Mouse (Mus musculus) hindbrain, embryonic 16.5 days (tissue): ENCODE results near the gene Umodl1. TPM values are rescaled to one million over a fixed set of nuclear protein-coding genes. Genes with fewer than 3 reads are reported as not detected.

Experiments used
- ATAC-seq: fragments of 200-750 bp; cut with Nextera tagmentation; 2 replicates; pipeline ENCODE4 v1.8.0; 2017; ENCODE audit warnings: moderate TSS enrichment, moderate library complexity
- H3K27ac ChIP-seq: fragments of 300-500 bp; sonication (generic); 2 replicates; pipeline ENCODE4 v1.5.1; 2014; ENCODE audit warnings: low read depth, mild to moderate bottlenecking, control low read depth, low read length, moderate library complexity
- H3K27me3 ChIP-seq: fragments of 300-500 bp; sonication (generic); replicated peaks from 2 replicates; pipeline ENCODE4 v1.6.1; 2014; ENCODE audit warnings: low read length; ENCODE audit not compliant: control insufficient read depth, insufficient read depth
- H3K36me3 ChIP-seq: fragments of 300-500 bp; sonication (generic); 2 replicates; pipeline ENCODE4 v1.6.1; 2014; ENCODE audit warnings: mild to moderate bottlenecking, low read length, moderate library complexity, mixed read lengths; ENCODE audit not compliant: control insufficient read depth, insufficient read depth
- H3K4me1 ChIP-seq: fragments of 300-500 bp; sonication (generic); 2 replicates; pipeline ENCODE4 v1.6.1; 2014; ENCODE audit warnings: low read depth, low read length; ENCODE audit not compliant: control insufficient read depth, insufficient read depth
- H3K4me2 ChIP-seq: fragments of 300-500 bp; sonication (generic); 2 replicates; pipeline ENCODE4 v1.6.1; 2014; ENCODE audit warnings: mild to moderate bottlenecking, low read length, control low read depth, moderate library complexity
- H3K4me3 ChIP-seq: fragments of 300-500 bp; sonication (generic); 2 replicates; pipeline ENCODE4 v1.5.1; 2014; ENCODE audit warnings: mild to moderate bottlenecking, low read length, control low read depth, moderate library complexity
- H3K9ac ChIP-seq: fragments of 300-500 bp; sonication (generic); 2 replicates; pipeline ENCODE4 v1.6.1; 2014; ENCODE audit warnings: low read depth, mild to moderate bottlenecking, control low read depth, low read length, moderate library complexity
- H3K9me3 ChIP-seq: fragments of 300-500 bp; sonication (generic); 2 replicates; pipeline ENCODE4 v1.6.1; 2014; ENCODE audit warnings: mild to moderate bottlenecking, low read length, moderate library complexity; ENCODE audit not compliant: control insufficient read depth
- WGBS: fragments of 180-500 bp; shearing (Covaris S2); extraction: QIAGEN DNeasy Blood & Tissue Kit; methylation state at CpG from one replicate; pipeline ENCODE4 v1.1.7; 2014; 5-methylcytosine and 5-hydroxymethylcytosine counted together
- polyA plus RNA-seq: library from polyadenylated mRNA; unstranded; fragments of >200 nt; fragmentation: Nextera tagmentation; extraction: Ambion mirVana; gene quantifications from 2 replicates; pipeline ENCODE4 v1.2.1, GENCODE M21; 2015

The Umodl1 gene
- polyA plus RNA-seq, 1 experiment from 2014 or later = 0.03 TPM

GRCm38 (mm10) chr17:31027723-31028122, 73.3 kb downstream of the Umodl1 start:
- no peak for ATAC-seq
- 86% methylated on average over 6 of the region's 6 CpGs for WGBS
- no peak overlapping the region for H3K4me3 ChIP-seq
- no peak overlapping the region for H3K9ac ChIP-seq
- no peak overlapping the region for H3K27ac ChIP-seq
- no peaks in the 10 kb centered on the region; the same call in 1 of the 2 replicates for H3K9me3 ChIP-seq
- no peak overlapping the region for H3K4me2 ChIP-seq
- no peaks in the 10 kb centered on the region for H3K36me3 ChIP-seq
- H3K4me1 ChIP-seq = no peaks in the 10 kb centered on the region
- H3K27me3 ChIP-seq = no peaks in the 10 kb centered on the region

DNA sequence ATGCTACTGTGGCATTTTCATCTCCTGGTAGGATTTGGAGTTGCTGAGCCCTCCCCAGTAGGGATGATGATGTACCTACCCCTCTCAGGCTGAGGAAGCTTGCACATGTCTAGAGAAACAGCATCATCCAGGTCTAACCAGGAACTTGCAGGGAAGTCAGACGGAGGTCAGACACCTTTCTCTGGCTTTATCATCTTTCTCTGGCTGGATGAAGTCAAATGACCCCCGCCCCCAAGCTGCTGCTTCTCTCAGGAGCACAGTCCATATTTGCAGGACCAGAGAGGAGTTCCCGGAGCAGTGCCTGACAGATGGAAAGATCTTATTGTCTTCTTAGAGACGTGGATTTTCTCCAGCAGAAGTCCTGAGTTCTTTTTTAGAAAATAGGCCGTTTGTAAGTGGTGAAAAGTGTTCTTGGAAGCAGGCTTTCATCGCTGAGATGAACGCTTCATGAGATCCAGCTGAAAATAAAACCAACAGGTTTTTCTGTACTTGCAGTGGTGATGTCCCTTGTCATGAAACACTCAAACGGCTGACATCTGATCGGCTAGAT, 74.5 kb downstream of the Umodl1 start:
- Histone ChIP-seq H3K9me3 (no peaks in the 10 kb centered on the region), H3K4me1 (no peaks in the 10 kb centered on the region), H3K4me2 (no peak overlapping the region), H3K36me3 (no peaks in the 10 kb centered on the region), H3K27ac (no peak overlapping the region), H3K4me3 (no peak overlapping the region), H3K9ac (no peak overlapping the region), H3K27me3 (no peaks in the 10 kb centered on the region)
- ATAC-seq = no peak
- 83% methylated on average over 9 of the region's 9 CpGs for WGBS

DNA sequence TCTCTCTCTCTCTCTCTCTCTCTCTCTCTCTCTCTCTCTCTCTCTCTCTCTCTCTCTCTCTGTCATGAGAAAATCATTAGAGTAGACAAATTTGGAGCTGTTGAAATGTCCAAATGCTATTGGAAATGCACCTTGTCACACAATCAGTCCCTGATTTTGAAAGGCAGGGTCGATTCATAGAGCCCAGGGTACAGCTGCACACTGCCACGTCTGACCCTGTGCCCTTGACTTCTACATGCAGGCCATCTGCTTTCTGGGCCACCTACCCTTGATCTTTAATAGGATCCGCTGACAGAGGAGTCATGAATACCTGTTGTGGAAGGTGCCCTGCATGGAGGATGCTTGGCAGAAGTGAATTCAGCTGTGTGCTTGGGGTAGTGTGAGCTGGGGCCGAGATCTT, 75.0 kb downstream of the Umodl1 start:
- H3K27ac ChIP-seq = no peak overlapping the region
- no peak overlapping the region for H3K9ac ChIP-seq
- no peaks in the 10 kb centered on the region for H3K9me3 ChIP-seq
- 87% methylated on average over 4 of the region's 4 CpGs for WGBS
- no peak overlapping the region for H3K4me2 ChIP-seq
- H3K27me3 ChIP-seq = no peaks in the 10 kb centered on the region
- no peak overlapping the region for H3K4me3 ChIP-seq
- no peak for ATAC-seq
- no peaks in the 10 kb centered on the region for H3K36me3 ChIP-seq
- H3K4me1 ChIP-seq = no peaks in the 10 kb centered on the region

- WGBS = 88% methylated on average over 4 of the region's 4 CpGs
- H3K36me3 ChIP-seq = no peaks in the 10 kb centered on the region
- H3K27ac ChIP-seq = no peak overlapping the region
- H3K4me3 ChIP-seq = no peak overlapping the region
- H3K9me3 ChIP-seq = no peaks in the 10 kb centered on the region
- H3K27me3 ChIP-seq = no peaks in the 10 kb centered on the region
- no peak overlapping the region for H3K4me2 ChIP-seq
- no peak for ATAC-seq
- no peaks in the 10 kb centered on the region; the same call in 1 of the 2 replicates for H3K4me1 ChIP-seq
- H3K9ac ChIP-seq = no peak overlapping the region
Observed at GRCm38 (mm10) chr17:31032341-31032740, 77.9 kb downstream of the Umodl1 start.

- H3K9ac ChIP-seq = no peak overlapping the region
- no peaks in the 10 kb centered on the region for H3K9me3 ChIP-seq
- no peak overlapping the region for H3K27ac ChIP-seq
- 75% methylated on average over 2 of the region's 2 CpGs for WGBS
- H3K4me3 ChIP-seq = no peak overlapping the region
- ATAC-seq = no peak
- no peaks in the 10 kb centered on the region for H3K27me3 ChIP-seq
- no peak overlapping the region for H3K4me2 ChIP-seq
- H3K4me1 ChIP-seq = no peaks in the 10 kb centered on the region; the same call in 1 of the 2 replicates
- no peaks in the 10 kb centered on the region for H3K36me3 ChIP-seq
Observed at GRCm38 (mm10) chr17:31033251-31033650, 78.8 kb downstream of the Umodl1 start.

DNA sequence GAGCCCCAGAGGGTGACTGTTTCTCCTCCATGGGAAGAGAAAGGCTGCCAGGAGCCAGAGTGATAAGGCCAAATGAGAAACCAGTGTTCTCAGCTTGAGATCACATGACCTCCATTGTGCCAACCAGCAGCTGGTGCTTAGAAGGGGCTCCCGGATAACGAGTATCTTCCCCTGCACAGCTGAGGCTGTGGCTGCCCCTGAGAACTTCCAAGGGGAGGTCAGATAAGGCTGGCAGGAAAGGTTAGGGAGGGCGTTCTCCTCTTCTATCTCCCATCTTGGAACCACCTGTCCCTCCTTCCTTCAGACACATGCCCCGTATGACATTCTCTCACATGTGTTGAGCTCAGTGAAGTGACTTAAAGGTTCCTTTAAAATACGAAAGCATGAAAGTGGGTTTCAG, 79.7 kb downstream of the Umodl1 start:
- H3K4me1 ChIP-seq = no peaks in the 10 kb centered on the region; the same call in 1 of the 2 replicates
- 0 out of 2 replicates have a peak, but pooled peaks have one; percentile 25 for ATAC-seq
- no peaks in the 10 kb centered on the region for H3K36me3 ChIP-seq
- H3K9me3 ChIP-seq = no peaks in the 10 kb centered on the region
- 42% methylated on average over 5 of the region's 5 CpGs for WGBS
- no peak overlapping the region for H3K4me3 ChIP-seq
- no peak overlapping the region for H3K9ac ChIP-seq
- H3K27ac ChIP-seq = no peak overlapping the region
- H3K27me3 ChIP-seq = no peaks in the 10 kb centered on the region
- no peak overlapping the region for H3K4me2 ChIP-seq

DNA sequence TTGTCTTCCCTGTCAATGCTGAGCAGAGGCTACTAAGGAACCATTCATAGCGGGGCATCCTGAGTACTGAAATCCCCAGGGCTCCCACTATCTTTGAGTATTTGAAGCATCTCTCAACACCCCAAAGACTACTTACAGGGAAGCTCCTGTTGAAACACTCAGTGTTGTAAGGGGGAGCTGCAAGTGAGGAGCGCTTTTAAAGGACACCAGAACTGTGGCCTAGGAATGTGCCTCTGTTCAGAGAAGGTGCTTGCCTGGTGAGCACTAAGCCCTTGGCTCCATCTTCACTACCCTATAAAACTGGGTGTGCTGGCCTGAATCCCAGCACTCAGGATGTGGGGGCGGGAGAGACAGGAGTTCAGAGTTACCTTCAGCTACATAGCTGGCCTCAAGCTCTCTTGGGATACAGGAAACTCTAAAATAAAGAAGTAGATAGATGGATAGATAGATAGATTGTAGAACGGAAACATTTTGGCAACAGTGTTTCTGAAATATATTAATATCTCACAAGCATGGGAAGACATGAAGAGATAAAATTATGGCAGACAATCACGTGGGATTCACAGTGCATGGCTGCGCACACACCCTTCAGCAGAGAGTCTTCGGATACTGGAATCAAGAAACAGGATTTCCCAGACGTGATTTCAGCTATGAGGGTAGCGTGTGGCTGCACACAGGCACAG, 80.4 kb downstream of the Umodl1 start:
- WGBS = 90% methylated on average over 9 of the region's 9 CpGs
- no peak overlapping the region for H3K27ac ChIP-seq
- no peak overlapping the region for H3K9ac ChIP-seq
- no peak overlapping the region for H3K4me2 ChIP-seq
- H3K4me1 ChIP-seq = no peaks in the 10 kb centered on the region; the same call in 1 of the 2 replicates
- H3K9me3 ChIP-seq = no peaks in the 10 kb centered on the region
- ATAC-seq = no peak
- H3K36me3 ChIP-seq = no peaks in the 10 kb centered on the region
- H3K27me3 ChIP-seq = no peaks in the 10 kb centered on the region
- no peak overlapping the region for H3K4me3 ChIP-seq

DNA sequence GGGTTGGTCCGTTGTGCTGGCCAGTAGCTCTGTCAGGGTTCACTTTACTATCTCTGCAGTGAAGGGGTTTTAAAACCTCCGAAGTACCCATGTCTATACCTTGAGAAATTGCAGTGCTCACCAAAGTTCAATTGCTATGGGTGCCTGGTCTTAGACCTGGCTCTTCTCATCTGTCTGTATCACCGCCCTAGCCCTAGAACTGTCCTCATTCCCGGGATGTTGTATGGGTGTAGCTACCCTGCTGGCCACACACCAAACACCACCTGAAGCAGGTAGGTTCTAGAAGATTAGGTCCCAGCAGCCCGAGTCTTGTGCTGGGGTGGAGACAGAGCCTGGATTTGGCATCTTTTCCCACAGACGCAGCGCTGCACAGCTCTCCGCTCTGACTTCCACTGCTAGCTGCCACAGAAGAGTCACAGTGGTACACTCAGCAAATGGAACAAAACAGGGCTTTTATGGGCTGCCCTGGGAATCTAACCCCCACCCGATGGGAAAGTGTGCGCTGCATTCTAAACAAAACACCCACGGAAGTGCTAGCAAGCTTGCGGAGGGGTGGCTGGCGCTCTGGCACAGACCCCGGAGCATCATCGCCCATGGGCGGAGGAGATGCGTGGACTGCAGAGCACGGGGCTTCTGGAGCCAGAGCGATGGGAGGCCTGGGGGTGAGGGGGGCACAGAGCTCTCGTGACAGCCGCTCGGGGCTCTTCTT, 81.9 kb downstream of the Umodl1 start:
- H3K9me3 ChIP-seq = no peaks in the 10 kb centered on the region
- H3K36me3 ChIP-seq = no peaks in the 10 kb centered on the region
- WGBS = 62% methylated on average over 22 of the region's 22 CpGs
- peak; percentile 87 for ATAC-seq
- no peak overlapping the region for H3K9ac ChIP-seq
- peak overlapping the region; percentile 30 for H3K4me2 ChIP-seq
- no peaks in the 10 kb centered on the region for H3K27me3 ChIP-seq
- 0 out of 2 replicates have a peak overlapping the region, but pooled peaks have one; percentile 3 for H3K27ac ChIP-seq
- no peak overlapping the region for H3K4me3 ChIP-seq
- H3K4me1 ChIP-seq = no peaks in the 10 kb centered on the region; the same call in 1 of the 2 replicates

GRCm38 (mm10) chr17:31037331-31037730, 82.9 kb downstream of the Umodl1 start:
- H3K36me3 ChIP-seq = no peaks in the 10 kb centered on the region
- no peak overlapping the region for H3K9ac ChIP-seq
- no peak overlapping the region for H3K4me3 ChIP-seq
- no peak overlapping the region for H3K4me2 ChIP-seq
- H3K9me3 ChIP-seq = no peaks in the 10 kb centered on the region
- ATAC-seq = no peak
- H3K4me1 ChIP-seq = no peaks in the 10 kb centered on the region; the same call in 1 of the 2 replicates
- 79% methylated on average over 8 of the region's 8 CpGs for WGBS
- no peaks in the 10 kb centered on the region for H3K27me3 ChIP-seq
- no peak overlapping the region for H3K27ac ChIP-seq
